In the genomic region with DNA sequence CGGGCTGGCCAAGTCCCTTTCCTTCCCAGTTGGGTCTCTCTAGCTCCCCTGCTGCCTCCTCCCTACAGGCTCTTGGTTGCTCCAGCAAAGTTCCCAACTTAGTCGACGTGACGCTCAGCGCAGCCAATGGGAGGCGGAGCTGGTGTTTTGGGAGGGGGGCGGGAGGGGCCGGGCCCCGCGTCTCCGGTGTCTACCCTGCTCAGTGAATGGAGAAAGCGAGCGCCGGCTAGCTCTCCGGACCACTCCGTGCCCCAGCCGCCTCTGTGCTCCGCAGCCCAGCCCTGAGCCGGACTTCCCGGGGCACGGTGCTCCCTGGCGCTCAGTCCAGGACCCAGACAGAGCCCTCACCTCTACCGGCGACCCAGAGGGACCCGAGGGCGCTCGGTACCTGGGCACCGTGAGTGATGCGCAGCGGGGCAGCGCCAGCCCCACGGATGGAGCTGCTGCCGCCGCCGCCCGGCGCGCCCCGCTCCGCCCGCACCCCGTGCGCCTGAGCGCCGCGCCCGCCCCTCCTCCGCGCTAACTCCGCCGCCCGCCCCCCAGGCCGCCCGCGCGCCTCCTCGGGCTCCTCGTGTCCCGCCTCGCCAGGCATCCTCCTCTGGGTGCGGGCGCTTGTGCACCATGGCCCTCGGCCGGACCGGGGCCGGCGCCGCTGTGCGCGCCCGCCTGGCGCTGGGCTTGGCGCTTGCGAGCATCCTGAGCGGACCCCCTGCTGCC, we compare ENCODE assay signal across 8 mouse cellular contexts. TPM values are rescaled to one million over a fixed set of nuclear protein-coding genes. Genes with fewer than 3 reads are reported as not detected.
DNase-seq lines count a peak whose midpoint lies in the region; ATAC-seq and TF ChIP-seq lines count a peak whose summit lies in the region.

A gene (plus strand): TSS at position 331 of the 717 bp plus-strand sequence.

- peaks cover 41% of the 10 kb centered on the region for H3K4me1 ChIP-seq in limb, embryonic 14.5 days (ENCODE audit: control insufficient read depth, insufficient read depth, low read length)
- no peaks in the 10 kb centered on the region for H3K4me1 ChIP-seq in midbrain, postnatal 0 days (ENCODE audit: insufficient read depth, low read length)

- peak; percentile 88 for ATAC-seq in limb, embryonic 14.5 days (ENCODE audit: low FRiP score, low read depth)
- ATAC-seq in midbrain, postnatal 0 days (ENCODE audit: low FRiP score) = peak; percentile 44

- no peaks in the 10 kb centered on the region for H3K36me3 ChIP-seq in limb, embryonic 14.5 days (ENCODE audit: control insufficient read depth, insufficient read depth, low read length)
- no peaks in the 10 kb centered on the region for H3K36me3 ChIP-seq in midbrain, postnatal 0 days (ENCODE audit: insufficient read depth, low read length)

- no peaks in the 10 kb centered on the region for H3K9me3 ChIP-seq in limb, embryonic 14.5 days (ENCODE audit: control insufficient read depth, low read length)
- no peaks in the 10 kb centered on the region for H3K9me3 ChIP-seq in midbrain, postnatal 0 days (ENCODE audit: low read length)

- peak within 1 kb of the TSS; percentile 77 for H3K4me3 ChIP-seq in limb, embryonic 14.5 days (replicated peaks; ENCODE audit: low read length)
- peak within 1 kb of the TSS; percentile 65 for H3K4me3 ChIP-seq in midbrain, postnatal 0 days (ENCODE audit: low read depth, low read length)

- peak within 1 kb of the TSS; percentile 81 for H3K27ac ChIP-seq in limb, embryonic 14.5 days (replicated peaks; ENCODE audit: low read depth, low read length)
- no peak within 1 kb of the TSS for H3K27ac ChIP-seq in midbrain, postnatal 0 days (ENCODE audit: low read depth, low read length)

- H3K9ac ChIP-seq in limb, embryonic 14.5 days (ENCODE audit: low read depth, low read length, severe bottlenecking) = peak within 1 kb of the TSS; percentile 73
- H3K9ac ChIP-seq in midbrain, postnatal 0 days (replicated peaks; ENCODE audit: low read length, poor library complexity, severe bottlenecking) = peak within 1 kb of the TSS; percentile 57

- peak within 1 kb of the TSS; percentile 74 for H3K4me2 ChIP-seq in limb, embryonic 14.5 days (replicated peaks; ENCODE audit: low read depth, low read length, severe bottlenecking)
- H3K4me2 ChIP-seq in midbrain, postnatal 0 days (ENCODE audit: low read depth, low read length, poor library complexity, severe bottlenecking) = peak within 1 kb of the TSS; percentile 98

- under 1% methylated on average over 29 of the region's 75 CpGs for WGBS in limb, embryonic 14.5 days
- WGBS in midbrain, postnatal 0 days = under 1% methylated on average over 53 of the region's 75 CpGs

- peak; percentile 51; the same call in 1 of the 2 replicates for TF ChIP-seq POLR2A in limb, embryonic 14.5 days (IDR thresholded peaks at IDR 0.05; ENCODE audit: borderline replicate concordance, extremely low read depth, insufficient read depth, insufficient read length)

- TF ChIP-seq CTCF in midbrain, postnatal 0 days (IDR thresholded peaks at IDR 0.05) = 0 out of 2 replicates have a peak, but pooled peaks have one; percentile 21

- no peaks in the 10 kb centered on the region for H3K27me3 ChIP-seq in limb, embryonic 14.5 days (ENCODE audit: control insufficient read depth, insufficient read depth, low read length)
- H3K27me3 ChIP-seq in midbrain, postnatal 0 days (ENCODE audit: insufficient read depth, low read length) = peaks cover 29% of the 10 kb centered on the region

- peak; percentile 39 to 50 for DNase-seq in left cerebral cortex, adult 18-20 months (ENCODE audit: low spot score in 2 of 2)
- DNase-seq in left cerebral cortex, adult 9 months (ENCODE audit: low spot score in 2 of 2) = no peak
- peak; percentile 70 for DNase-seq in embryo, embryonic 11.5 days (ENCODE audit: low read depth, low spot score)
- peak; percentile 56 to 78 for DNase-seq in heart, adult 18-20 months
- peak; percentile 15 for DNase-seq in kidney, adult 11 months
- peak; percentile 82 for DNase-seq in limb, embryonic 14.5 days (ENCODE audit: low spot score)
- DNase-seq in midbrain, postnatal 0 days (ENCODE audit: low spot score) = no peak
- DNase-seq in urinary bladder, postnatal 14 days (ENCODE audit: low spot score) = peak; percentile 53

RNA-seq across cellular contexts. Expression of the gene that starts here (rescaled TPM):
- total RNA-seq in left cerebral cortex, adult 18-20 months (2021) = 10 to 100 TPM; 45.7 to 50.4 TPM
- total RNA-seq in heart, adult 18-20 months (2021) = 10 to 100 TPM; 12.6 to 13.3 TPM
- 32.9 and 41.2 TPM in 2 replicates for polyA plus RNA-seq in limb, embryonic 14.5 days (2012; rRNA removed)
- polyA plus RNA-seq in limb, embryonic 14.5 days (2014; fragmentation: Nextera tagmentation; extraction: Ambion mirVana) = 33.0 and 36.8 TPM in 2 replicates
- total RNA-seq in midbrain, postnatal 0 days (2014; rRNA removed) = 7.7 and 12.7 TPM in 2 replicates
- polyA plus RNA-seq in midbrain, postnatal 0 days (2015; fragmentation: Nextera tagmentation; extraction: Ambion mirVana) = 2.2 and 3.6 TPM in 2 replicates

Comparison
In these comparisons a context has a peak if more than half of its experiments do, and no peak if none do; other contexts are left out.
1. DNase-seq: peak in left cerebral cortex, adult 18-20 months (2 of 2), embryo, embryonic 11.5 days (single experiment), heart, adult 18-20 months (2 of 2), kidney, adult 11 months (single experiment), limb, embryonic 14.5 days (single experiment) and urinary bladder, postnatal 14 days (single experiment); none in left cerebral cortex, adult 9 months (0 of 2) and midbrain, postnatal 0 days (single experiment).